Mouse (Mus musculus): ENCODE results near the gene Ctu2. TPM values are rescaled to one million over a fixed set of nuclear protein-coding genes. Genes with fewer than 3 reads are reported as not detected.

Gene Ctu2
- total RNA-seq, 2 experiments from 2014 or later = 22.8 to 23.7 TPM

DNA sequence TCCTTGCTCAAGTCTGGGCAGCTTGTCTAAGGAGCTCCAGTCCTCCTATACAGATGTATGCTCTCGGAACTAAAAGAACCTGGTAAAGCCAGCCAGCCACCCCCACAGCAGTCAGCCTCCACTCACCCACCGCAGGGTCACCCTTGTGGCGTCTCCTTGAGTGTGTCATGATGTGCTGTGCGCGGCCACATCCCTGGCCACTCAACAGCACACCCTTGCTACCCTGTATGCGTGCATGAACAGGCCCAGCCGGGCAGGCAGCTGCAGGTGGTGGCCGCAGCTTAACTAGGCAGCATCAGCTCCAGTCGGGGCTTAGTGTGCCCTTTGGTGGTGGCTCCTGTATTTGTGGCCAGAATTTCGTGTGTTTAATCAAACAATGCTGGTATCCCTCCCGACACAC lies 18.8 kb upstream of the Ctu2 start:
- Histone ChIP-seq H3K4me3 (no peak overlapping the region), H3K27ac (no peak overlapping the region)
- no peak for TF ChIP-seq CTCF (conservative IDR thresholded peaks at IDR 0.05)
- no peak for DNase-seq (ENCODE audit: low spot score in 2 of 2)

DNA sequence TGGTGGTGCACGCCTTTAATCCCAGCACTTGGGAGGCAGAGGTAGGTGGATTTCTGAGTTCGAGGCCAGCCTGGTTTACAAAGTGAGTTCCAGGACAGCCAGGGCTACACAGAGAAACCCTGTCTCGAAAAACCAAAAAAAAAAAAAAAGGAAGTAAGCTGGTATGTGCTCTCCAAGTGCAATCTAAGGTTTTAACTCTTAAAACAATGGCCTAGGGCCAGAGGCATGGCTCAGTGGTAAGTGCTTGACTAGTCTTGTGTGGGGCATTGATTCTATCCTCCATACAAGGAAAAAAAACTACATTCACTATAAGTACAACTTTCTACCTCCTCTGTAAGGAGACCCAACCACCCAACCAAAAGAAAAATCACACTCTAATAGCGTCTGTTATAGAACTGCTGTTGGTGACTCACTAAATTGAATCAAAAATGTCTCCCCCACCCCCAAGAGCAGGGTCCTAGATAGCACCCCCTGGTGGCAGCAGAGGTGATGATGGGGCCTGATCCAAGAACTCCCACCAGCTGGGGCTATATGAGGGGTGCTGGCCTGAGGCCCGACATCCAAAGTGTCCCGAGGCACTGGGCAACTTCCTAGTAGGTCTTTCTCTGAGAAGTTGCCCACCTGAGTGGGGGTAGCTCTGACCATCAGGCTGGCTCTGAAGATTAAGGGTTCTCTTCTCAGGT lies 16.6 kb upstream of the Ctu2 start:
- Histone ChIP-seq H3K4me3 (no peak overlapping the region), H3K27ac (no peak overlapping the region)
- no peak for DNase-seq (ENCODE audit: low spot score in 2 of 2)
- TF ChIP-seq CTCF (conservative IDR thresholded peaks at IDR 0.05) = peak; percentile 71

DNA sequence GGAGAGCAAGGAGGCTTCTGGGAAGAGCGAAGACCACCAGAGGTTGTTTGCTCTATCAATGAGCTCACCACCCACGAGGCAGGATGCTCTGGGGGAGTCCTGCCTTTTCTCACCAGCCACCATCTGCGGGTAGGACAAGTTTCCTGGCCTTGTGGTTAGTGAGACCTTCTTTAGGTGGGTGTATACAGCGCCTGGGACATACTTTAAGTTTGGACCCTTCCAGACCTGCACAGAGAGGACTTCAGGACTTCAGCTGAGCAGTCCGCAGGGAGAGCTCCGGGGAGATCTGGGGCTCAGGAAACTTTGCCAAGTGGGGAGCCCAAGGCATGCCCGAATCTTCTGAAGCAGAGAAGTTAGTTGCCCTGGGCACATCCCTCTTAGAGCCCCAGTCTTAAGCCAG lies 16.0 kb upstream of the Ctu2 start:
- no peak for TF ChIP-seq CTCF (conservative IDR thresholded peaks at IDR 0.05)
- no peak for DNase-seq (ENCODE audit: low spot score in 2 of 2)
- H3K27ac ChIP-seq = no peak overlapping the region
- H3K4me3 ChIP-seq = peak overlapping the region; percentile 46; the same call in 1 of the 2 replicates

DNA sequence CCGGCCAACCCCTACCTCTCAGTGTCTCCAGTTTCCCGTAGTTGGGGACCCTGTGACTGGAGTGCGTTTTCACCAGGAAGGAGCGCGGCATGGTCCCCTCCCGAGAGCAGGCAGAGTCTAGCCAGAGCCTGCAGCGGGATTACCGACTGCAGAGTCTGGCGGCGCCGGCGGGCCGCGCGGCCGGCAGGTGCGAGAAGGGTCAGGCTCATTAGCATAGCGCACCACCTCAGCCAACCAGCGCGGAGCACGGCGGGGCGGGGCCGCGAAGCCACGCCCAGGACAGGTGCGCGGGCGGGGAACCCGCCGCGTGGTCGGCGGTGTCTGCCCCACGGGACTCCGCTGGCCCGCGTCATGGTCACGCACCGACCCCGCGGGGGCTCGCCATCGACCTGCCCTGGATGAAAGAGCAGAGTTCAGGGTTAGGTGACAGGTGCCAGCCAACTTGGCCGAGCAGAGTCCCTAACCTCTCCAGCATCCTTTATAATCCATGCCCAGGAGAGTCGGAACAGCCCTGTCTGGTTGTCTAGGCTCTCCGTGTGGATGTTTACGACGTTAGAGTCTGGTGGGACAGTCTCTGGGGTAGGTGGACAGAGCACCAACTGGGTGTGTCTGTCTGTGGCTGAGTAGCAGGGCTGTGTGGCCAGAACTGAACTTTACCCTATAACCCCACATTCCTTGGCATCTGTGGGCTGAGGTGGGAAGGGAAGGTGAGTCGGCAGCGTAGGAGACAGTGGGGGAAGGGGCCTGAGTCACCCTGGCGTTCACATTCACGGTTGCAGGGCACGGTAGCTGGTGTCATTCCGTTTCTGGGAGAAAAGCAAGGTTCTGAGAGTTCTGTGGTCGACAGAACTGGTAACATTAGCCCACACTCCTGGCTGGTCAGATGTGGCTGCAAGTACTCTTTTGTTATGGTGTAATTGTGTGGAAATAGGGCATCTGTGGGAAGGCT lies 15.1 kb upstream of the Ctu2 start, which contains the start of gene Snai3:
TSS of gene Snai3 (minus strand) at position 210 of the 949 bp plus-strand sequence.
- DNase-seq (ENCODE audit: low spot score in 2 of 2) = no peak
- H3K27ac ChIP-seq = no peak within 1 kb of the TSS
- peak within 1 kb of the TSS; percentile 46 for H3K4me3 ChIP-seq
- TF ChIP-seq CTCF (conservative IDR thresholded peaks at IDR 0.05) = no peak; the same call in 1 of the 2 replicates

DNA sequence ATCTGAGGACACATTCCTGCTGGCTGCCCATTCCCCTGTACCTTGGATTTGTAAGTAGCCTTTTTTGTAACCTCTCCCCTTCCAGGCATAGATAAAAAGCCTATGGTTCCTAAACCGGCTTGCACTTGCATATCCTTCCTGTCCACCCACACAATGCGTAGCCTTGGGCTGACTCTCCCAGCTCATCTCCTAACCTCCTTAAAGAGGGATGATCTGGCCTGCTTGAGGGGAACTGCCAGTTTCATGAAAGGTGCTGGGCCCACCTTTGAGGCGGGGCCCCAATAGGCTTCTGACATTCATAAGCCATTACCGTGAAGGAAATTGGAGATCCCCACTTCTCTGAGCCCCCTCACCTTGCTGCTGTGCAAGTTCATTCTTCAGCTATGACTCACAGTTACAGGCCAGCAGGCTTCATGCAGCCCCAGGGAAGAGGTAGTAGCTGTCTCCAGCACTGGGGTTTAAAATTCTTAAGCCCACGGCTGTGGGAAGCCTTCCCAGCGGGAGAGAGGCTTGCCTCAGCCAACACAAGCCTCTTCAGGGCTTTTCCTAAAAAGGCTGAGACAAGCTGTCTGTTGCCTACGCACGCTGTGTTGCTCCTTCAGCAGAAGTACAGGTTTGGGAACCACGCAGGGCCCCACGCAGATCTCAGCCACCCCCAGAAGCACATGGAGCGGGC lies 14.3 kb upstream of the Ctu2 start:
- peak in 1 of 2 experiments; percentile 70 for DNase-seq (ENCODE audit: low spot score in 2 of 2)
- Histone ChIP-seq H3K27ac (no peak overlapping the region), H3K4me3 (no peak overlapping the region)
- no peak for TF ChIP-seq CTCF (conservative IDR thresholded peaks at IDR 0.05)

DNA sequence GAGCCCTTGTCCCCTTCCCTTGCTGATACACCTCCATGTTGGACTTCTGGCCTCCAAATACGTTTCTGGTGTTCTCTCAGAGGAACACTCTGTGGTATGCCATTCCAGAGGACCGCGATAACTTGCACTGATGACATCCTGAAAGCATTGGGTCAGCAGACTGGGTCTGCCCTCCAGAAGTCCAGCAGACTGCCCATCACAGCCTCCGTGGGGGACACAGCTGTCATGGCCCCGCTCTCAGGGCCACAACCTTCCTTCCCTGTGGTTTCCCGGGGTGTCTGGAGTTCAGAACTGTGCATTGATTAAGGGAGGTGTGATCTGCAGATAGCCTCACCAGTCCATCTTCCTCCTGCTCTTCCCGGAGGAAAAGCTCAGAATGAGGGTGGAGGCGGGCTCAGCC lies 13.4 kb upstream of the Ctu2 start:
- Histone ChIP-seq H3K4me3 (no peak overlapping the region), H3K27ac (no peak overlapping the region)
- TF ChIP-seq CTCF (conservative IDR thresholded peaks at IDR 0.05) = no peak
- DNase-seq (ENCODE audit: low spot score in 2 of 2) = no peak

DNA sequence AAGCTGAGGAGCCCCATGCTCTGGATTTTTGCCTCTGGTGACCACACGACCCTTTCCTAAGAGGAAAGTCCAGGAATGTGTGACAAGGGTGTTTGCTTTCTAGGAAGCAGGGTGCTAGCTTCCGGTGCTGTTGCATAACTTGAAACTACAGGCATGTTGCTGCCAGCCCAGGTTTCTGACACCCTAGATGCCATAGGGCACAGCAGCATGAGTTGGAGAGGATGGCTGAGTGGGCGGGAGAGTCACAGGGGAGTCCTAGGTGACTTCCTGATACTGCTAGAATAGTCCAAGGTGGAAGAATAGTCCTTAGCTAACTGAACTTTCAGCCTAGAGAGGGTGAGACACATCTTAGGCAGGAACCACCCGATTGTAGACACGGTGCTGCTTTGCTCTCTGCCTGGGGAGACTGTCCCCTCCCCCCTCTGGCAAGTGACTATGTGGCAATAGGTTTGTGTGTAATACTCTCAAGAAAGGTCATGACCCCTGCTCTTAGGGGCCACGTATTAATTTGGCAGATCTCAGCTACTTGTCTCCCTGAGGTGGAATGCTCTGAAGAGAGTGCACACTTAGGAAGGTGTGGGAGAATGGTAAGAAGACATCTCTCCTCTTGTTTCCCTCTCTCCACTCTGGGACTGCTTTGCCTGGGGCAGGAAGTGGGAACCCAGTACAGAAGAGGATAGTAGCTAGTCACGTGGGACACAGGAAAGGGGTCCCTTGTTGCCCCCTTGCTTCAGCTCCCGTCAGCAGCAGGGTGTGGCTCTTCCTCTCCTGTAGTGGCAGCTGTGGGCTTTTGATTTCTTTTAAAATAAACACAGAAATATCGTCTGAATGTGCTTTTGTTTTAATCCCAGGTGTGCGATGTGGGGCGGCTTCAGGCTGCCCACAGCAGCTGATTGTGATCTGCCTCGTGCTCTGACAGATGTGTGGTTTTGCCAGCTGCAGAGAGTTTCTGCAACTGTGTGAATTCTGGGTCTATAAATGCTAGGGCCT lies 12.0 kb upstream of the Ctu2 start:
- H3K4me3 ChIP-seq = no peak overlapping the region
- no peak for TF ChIP-seq CTCF (conservative IDR thresholded peaks at IDR 0.05)
- no peak for DNase-seq (ENCODE audit: low spot score in 2 of 2)
- no peak overlapping the region for H3K27ac ChIP-seq

DNA sequence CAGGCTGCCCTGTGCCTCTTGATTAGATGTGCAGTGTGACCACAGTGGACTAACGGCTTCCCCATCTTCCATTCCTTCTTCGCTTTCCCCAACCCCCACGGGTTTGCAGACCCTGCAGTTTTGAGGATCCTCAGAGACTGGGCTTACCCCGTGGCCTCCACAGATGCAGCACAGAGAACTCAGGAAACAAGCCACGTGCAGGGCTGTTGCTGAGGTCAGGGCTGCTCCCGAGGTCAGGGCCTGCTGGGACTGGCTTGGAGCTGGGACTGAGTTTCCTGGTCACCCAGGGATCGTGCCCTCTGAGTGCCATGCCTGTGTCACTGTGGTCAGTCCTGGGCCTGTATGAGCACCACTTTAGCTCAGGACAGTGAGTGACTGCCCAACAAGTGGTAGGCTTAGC lies 11.0 kb upstream of the Ctu2 start:
- H3K4me3 ChIP-seq = no peak overlapping the region
- no peak for TF ChIP-seq CTCF (conservative IDR thresholded peaks at IDR 0.05)
- H3K27ac ChIP-seq = no peak overlapping the region
- no peak for DNase-seq (ENCODE audit: low spot score in 2 of 2)

DNA sequence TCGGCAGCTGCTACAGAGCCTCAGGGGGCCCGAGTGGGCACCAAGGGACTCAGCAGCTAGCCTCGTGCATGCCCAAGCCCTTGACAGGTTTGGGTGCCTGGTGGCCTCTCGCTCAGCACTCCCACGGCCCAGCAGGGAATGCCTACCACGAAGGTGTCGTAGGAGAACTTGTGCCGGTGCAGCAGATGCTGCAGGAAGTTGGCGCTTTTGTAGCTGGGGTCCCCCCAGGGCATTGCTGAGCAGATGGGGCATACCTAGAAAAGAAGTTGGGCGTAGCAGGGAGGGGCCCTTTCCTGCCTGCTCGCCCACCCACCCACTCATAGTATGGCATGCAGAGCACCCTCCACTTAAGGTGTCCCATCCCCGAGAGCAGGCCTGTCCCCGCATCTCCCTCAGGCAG lies 8.1 kb upstream of the Ctu2 start:
- TF ChIP-seq CTCF (conservative IDR thresholded peaks at IDR 0.05) = no peak
- Histone ChIP-seq H3K4me3 (no peak overlapping the region), H3K27ac (no peak overlapping the region)
- no peak for DNase-seq (ENCODE audit: low spot score in 2 of 2)

DNA sequence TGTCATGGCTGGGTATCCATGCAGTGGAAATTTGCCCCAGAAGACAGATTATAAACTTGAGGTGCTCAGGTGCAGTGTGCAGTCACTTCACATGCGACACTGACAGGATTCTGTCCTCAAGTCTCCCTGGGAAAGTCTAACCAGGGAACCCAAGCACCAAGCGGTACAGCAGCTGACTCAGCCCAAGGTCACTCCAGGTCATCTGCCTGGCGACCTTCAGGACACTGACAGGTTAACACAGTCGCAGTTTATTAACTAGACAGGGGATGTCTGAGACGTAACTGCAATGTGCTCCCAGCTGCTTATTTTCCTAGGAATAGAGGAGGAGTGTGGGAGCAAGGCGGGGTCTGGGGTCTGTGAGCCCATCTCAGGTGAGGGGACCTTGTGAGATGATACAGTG lies 6.5 kb upstream of the Ctu2 start:
- DNase-seq (ENCODE audit: low spot score in 2 of 2) = no peak
- Histone ChIP-seq H3K4me3 (no peak overlapping the region), H3K27ac (no peak overlapping the region)
- TF ChIP-seq CTCF (conservative IDR thresholded peaks at IDR 0.05) = no peak

DNA sequence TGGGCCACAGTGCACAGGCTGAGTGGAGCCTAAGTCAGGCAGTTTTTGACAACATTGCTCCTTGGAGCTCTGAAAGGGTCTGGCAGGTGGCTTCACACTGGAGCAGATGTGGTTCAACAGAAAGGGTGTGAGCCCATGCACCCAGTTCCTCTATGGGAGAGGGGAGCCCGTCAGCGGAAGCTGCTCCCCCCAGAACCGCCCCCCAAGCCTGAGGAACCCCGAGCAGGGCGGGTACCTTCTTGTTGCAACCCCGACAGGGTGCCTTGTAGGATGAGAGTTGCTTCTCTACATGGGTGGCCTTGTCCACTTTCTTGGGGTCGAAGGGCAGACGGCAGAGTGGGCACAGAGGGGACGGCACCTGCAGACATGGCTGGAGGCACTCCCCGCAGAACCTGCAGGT lies 6.0 kb upstream of the Ctu2 start:
- TF ChIP-seq CTCF (conservative IDR thresholded peaks at IDR 0.05) = no peak
- no peak for DNase-seq (ENCODE audit: low spot score in 2 of 2)
- no peak overlapping the region for H3K4me3 ChIP-seq
- no peak overlapping the region for H3K27ac ChIP-seq

DNA sequence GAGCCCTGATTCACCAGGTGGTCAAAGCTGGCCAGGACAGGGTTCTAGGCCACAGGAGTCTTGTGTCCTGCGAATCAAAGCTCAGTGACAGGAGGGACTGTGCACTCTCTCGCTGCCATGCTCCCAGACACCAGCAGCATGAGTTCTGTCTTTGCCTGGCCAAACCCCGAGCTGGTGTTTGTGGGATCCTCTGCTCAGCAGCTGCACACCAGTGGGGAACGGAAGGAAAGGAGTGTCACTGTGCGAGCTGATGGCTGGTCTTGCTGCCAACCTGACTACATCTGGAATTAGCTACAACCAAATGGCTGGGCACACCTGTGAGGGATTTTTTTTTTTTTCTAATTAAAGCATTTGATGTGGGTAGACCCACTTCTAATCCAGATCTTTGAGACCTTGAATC lies 5.3 kb upstream of the Ctu2 start:
- Histone ChIP-seq H3K4me3 (no peak overlapping the region), H3K27ac (no peak overlapping the region)
- TF ChIP-seq CTCF (conservative IDR thresholded peaks at IDR 0.05) = no peak
- DNase-seq (ENCODE audit: low spot score in 2 of 2) = no peak
